Mouse (Mus musculus): ENCODE measurements at regions not wholly inside any gene's neighbourhood (a gene's known extent, or its start where the extent isn't known, plus 50 kb on each side); places are given as distances from the start of the nearest gene placed in this dataset.

DNA sequence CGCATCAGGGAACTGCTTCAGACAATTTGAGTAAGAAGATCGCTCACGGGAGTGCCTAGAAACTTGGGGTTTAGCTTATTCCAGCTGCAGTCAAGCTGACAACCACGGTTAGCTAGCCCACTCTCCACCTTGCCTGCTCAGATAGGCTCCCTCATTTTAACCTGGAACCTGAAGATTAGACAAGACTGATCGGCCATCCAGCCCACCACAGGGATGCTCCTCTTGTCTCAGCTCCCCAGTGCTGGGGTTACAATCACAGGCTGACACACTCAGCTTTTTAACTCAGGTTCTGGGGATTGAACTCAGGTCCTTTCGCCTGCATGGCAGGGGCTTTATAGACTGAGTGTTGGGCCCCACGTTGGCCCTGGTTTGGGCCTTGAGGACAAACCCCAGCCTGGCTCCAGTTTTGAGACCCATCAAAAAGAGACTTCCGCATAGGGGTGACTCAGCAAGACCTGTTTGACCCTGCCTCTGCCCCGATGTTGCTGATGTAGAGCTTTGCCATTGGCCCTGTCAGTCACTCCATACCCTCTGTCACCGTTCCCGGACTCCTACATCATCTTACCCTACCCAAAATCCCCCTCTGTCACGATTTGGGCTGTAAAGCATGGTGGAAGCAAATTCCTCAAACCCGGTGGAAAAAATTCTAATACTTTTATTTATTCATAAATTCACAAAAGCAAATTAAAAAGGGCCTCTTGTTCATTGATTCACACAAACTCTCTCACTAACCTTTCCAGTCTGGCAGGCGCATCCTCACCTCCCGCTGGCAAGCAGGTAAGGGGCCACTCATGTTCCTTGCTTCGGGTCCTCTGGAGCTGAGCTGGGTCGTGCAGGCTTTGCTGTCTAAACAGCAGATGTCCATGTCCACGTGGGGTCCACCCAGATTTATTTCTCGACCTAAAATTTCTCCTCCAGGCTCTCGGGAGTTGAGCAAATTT lies 67.6 kb upstream of the Vrk1 start:
- TF ChIP-seq GATA2 (IDR thresholded peaks at IDR 0.05; ENCODE audit: borderline replicate concordance, low read depth, low read length) (no peak), CTCF (IDR thresholded peaks at IDR 0.05; ENCODE audit: low read depth, low read length) (no peak), TAL1 (conservative IDR thresholded peaks at IDR 0.05; ENCODE audit: low read depth, low read length) (no peak), GATA1 (IDR thresholded peaks at IDR 0.05; ENCODE audit: borderline replicate concordance, low read length) (no peak)

Data from G1E (cell line).